Mouse (Mus musculus): ENCODE measurements around the gene Hist1h2bk. TPM values are rescaled to one million over a fixed set of nuclear protein-coding genes. Genes with fewer than 3 reads are reported as not detected.

The Hist1h2bk gene
- polyA plus RNA-seq, 1 experiment = 2.9 TPM

DNA sequence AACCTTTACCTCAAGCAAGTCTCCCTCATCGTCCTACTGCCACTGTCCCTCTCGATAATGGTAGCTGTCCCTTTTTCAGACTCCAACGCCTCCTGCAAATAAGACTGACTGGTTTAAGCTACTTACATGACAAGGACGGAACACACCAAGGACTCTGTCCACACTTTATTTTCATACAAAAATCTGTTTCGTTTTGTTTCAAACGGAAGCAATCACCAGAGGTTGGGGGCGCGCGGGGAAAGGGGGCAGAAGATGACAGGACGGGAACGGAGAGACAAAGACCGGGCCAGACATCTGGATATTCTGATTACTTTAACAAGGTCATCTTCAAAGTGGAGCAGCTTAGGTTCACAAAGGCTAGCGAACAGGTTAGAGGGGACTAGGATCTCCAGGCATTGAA lies 22.0 kb upstream of the Hist1h2bk start:
- TF ChIP-seq CTCF (IDR thresholded peaks at IDR 0.05; ENCODE audit: low read depth, low read length) (no peak), POLR2A (IDR thresholded peaks at IDR 0.05; ENCODE audit: borderline replicate concordance, low read depth, low read length) (no peak)
- Histone ChIP-seq H3K4me1 (ENCODE audit: control insufficient read depth, insufficient read depth, low read length) (peaks cover 11% of the 10 kb centered on the region), H3K4me3 (ENCODE audit: insufficient read depth, low read length) (peak overlapping the region; percentile 25; the same call in 1 of the 2 replicates)

DNA sequence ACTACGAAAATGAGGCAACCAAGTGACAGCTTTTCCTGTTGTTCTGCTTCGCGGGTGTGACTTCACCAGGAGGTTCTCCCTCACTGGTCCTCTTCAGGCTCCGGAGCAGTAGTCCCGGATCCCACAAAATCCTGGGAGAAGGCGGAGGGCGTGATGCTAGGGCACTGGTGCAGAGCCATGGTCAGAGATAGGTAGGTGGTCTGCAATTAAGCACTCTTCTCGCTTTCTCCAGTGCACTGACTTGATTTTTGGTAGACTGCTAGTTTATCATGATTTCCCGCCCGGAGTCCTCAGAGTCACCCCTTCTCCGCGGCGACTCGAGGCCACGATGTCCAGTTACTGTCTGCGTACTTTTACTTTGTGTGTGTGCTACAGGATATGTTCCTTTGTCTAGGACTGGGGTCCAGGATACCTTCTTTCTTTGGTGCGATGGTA lies 21.2 kb upstream of the Hist1h2bk start:
- no peak for TF ChIP-seq CTCF (IDR thresholded peaks at IDR 0.05; ENCODE audit: low read depth, low read length)
- TF ChIP-seq POLR2A (IDR thresholded peaks at IDR 0.05; ENCODE audit: borderline replicate concordance, low read depth, low read length) = no peak
- Histone ChIP-seq H3K27ac (ENCODE audit: insufficient read depth, low read depth, low read length) (no peak overlapping the region), H3K4me3 (ENCODE audit: insufficient read depth, low read length) (peak overlapping the region; percentile 51)

More for the DNA sequence above, 22.0 kb upstream of the Hist1h2bk start:
- H3K27ac ChIP-seq (ENCODE audit: insufficient read depth, low read depth, low read length) = no peak overlapping the region

DNA sequence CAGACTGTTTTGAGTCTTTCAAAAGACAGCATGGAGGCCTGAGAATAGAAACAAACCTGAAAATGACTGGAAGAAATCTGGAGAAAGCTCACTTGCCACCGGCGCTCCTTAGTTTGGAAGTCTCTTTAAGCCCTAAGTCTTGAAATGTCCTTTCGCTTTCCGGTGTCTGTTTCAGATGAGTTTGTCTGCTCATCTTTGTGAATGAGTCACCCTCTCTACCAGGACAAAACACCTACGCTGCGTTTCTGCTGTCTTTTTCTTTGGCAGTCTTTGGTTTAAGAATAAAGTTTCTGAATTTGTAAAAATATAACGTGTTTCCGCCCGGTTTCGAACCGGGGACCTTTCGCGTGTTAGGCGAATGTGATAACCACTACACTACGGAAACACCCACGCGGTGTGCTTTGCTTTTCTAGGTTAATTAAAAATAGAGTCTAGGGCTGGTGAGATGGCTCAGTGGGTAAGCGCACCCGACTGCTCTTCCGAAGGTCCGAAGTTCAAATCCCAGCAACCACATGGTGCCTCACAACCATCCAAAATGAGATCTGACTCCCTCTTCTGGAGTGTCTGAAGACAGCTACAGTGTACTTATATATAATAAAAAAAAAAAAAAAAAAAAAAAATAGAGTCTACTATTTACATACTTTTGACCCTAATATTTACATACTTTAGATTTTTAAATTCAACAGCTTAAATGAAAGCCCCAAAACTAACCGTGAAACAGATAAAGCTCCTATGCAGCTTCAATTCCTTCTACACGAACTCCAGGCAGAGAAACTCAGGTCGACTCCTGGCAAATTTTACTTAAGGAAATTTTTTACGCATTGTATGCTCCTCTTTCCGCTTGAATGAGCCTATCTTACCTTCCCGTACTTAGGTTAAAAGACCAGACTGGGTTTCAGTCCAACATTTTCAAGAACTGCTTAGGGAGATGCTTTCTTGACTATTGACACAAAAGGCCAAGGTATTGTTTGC lies 19.9 kb upstream of the Hist1h2bk start:
- Histone ChIP-seq H3K4me1 (ENCODE audit: control insufficient read depth, insufficient read depth, low read length) (peaks cover 10% of the 10 kb centered on the region), H3K4me3 (ENCODE audit: insufficient read depth, low read length) (peak overlapping the region; percentile 39), H3K27ac (ENCODE audit: insufficient read depth, low read depth, low read length) (no peak overlapping the region)
- no peak for TF ChIP-seq CTCF (IDR thresholded peaks at IDR 0.05; ENCODE audit: low read depth, low read length)

More for the DNA sequence above, 21.2 kb upstream of the Hist1h2bk start:
- H3K4me1 ChIP-seq (ENCODE audit: control insufficient read depth, insufficient read depth, low read length) = peaks cover 10% of the 10 kb centered on the region

DNA sequence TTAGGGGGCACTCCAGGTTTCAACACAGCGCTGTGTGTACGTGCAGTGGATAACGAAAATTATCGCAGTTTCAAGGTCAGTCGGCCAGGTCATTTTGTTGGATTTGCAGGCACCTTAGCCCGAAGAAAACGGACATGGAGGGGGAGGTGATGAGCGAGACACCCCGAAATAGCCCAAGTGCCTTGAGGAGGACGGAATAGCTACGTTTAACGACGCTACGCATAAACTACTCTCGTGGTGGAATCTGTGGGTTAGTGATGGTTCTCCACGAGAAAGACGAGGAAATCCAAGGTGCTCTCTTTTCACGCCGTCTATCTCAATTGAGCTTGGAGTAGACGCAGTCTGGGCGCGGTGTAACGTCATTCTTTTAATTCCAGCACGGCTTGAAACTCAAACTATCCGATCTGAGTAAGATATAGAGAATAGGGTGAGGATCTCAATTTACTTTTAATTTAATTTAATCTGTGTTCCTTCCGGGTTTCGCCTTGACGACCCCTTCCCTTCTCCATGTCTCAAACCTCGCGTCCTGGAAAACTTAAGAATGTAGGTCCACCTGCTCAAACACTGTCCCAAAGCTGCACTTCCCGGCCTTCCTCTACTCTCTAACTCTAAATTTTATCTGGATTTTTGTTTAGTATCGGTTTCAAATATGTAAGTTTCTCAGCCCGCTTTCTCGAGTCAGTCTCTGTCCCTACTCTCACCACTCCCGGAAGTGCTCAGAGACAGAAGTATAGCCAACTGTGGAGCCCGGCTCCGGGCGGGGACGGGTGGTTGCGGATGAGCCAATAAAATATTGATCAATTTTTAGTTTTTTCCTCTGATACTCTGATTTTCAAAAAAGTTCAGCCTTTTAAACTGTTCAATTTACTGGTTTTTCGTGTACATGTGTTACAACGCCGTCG lies 15.5 kb upstream of the Hist1h2bk start:
- TF ChIP-seq POLR2A (IDR thresholded peaks at IDR 0.05; ENCODE audit: borderline replicate concordance, low read depth, low read length) (no peak), CTCF (IDR thresholded peaks at IDR 0.05; ENCODE audit: low read depth, low read length) (no peak)
- no peak overlapping the region for H3K27ac ChIP-seq (ENCODE audit: insufficient read depth, low read depth, low read length)
- H3K4me3 ChIP-seq (ENCODE audit: insufficient read depth, low read length) = peak overlapping the region; percentile 57
- peaks cover 4% of the 10 kb centered on the region; the same call in 1 of the 2 replicates for H3K4me1 ChIP-seq (ENCODE audit: control insufficient read depth, insufficient read depth, low read length)

DNA sequence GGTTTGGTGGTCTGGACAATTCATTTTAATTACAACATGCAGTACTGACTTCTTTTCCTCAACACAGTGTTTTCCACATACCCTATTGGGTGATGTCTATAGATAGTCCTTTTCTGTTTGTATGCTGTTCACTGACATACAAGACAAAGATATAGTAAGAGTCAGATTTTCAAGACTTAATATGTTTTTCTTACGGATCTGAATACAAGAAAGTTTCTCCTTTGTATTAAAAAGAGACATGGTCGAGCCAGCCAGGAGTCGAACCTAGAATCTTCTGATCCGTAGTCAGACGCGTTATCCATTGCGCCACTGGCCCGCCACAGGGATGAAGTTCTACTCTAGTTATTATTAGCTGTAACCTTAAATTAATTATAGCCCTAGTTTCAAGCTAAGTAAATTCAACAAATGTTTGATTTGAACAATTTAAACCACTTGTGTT lies 14.8 kb upstream of the Hist1h2bk start:
- Histone ChIP-seq H3K27ac (ENCODE audit: insufficient read depth, low read depth, low read length) (0 out of 2 replicates have a peak overlapping the region, but pooled peaks have one; percentile 13), H3K4me3 (ENCODE audit: insufficient read depth, low read length) (peak overlapping the region; percentile 61), H3K4me1 (ENCODE audit: control insufficient read depth, insufficient read depth, low read length) (peaks cover 4% of the 10 kb centered on the region; the same call in 1 of the 2 replicates)
- TF ChIP-seq POLR2A (IDR thresholded peaks at IDR 0.05; ENCODE audit: borderline replicate concordance, low read depth, low read length) (no peak), CTCF (IDR thresholded peaks at IDR 0.05; ENCODE audit: low read depth, low read length) (no peak)

DNA sequence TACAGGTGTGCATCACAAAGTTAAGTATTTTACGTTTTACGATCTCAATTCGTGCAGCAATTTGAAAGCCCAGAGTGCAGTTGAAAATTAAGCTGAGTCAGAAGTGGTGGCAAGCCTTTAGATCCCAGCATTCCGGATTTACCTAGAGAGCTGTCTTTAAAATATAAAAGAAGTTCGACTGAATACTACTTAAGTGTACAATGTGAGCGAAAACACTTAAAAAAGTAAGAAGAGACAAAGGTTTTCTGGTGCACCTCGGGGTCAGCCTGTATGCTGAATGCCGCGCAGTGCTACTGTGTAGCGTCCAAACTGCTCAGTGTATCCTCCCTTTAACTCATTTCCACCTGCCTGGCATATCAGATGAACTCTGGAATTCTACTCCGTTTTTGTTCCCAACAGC lies 14.1 kb upstream of the Hist1h2bk start:
- TF ChIP-seq CTCF (IDR thresholded peaks at IDR 0.05; ENCODE audit: low read depth, low read length) = no peak
- no peak for TF ChIP-seq POLR2A (IDR thresholded peaks at IDR 0.05; ENCODE audit: borderline replicate concordance, low read depth, low read length)
- peaks cover 4% of the 10 kb centered on the region; the same call in 1 of the 2 replicates for H3K4me1 ChIP-seq (ENCODE audit: control insufficient read depth, insufficient read depth, low read length)
- peak overlapping the region; percentile 13; the same call in 1 of the 2 replicates for H3K27ac ChIP-seq (ENCODE audit: insufficient read depth, low read depth, low read length)
- H3K4me3 ChIP-seq (ENCODE audit: insufficient read depth, low read length) = peak overlapping the region; percentile 61

DNA sequence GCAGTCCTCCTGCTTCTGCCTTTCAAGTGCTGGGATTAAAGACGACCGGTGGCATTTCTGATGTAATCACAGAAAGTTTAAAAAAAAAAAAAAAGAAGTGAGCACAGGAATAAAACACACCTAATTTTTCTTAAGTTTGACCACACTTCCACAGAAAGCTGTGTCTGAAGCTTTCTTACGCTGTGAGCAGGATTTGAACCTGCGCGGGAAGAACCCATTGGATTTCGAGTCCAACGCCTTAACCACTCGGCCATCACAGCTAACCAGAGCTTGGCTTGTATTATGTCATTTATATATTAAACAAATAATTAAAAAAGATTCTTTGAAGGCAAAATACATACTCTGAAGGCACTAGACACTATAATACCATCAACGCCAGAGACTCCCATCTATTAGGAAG lies 13.4 kb upstream of the Hist1h2bk start:
- peaks cover 4% of the 10 kb centered on the region; the same call in 1 of the 2 replicates for H3K4me1 ChIP-seq (ENCODE audit: control insufficient read depth, insufficient read depth, low read length)
- peak overlapping the region; percentile 61 for H3K4me3 ChIP-seq (ENCODE audit: insufficient read depth, low read length)
- H3K27ac ChIP-seq (ENCODE audit: insufficient read depth, low read depth, low read length) = no peak overlapping the region
- TF ChIP-seq POLR2A (IDR thresholded peaks at IDR 0.05; ENCODE audit: borderline replicate concordance, low read depth, low read length) = no peak
- TF ChIP-seq CTCF (IDR thresholded peaks at IDR 0.05; ENCODE audit: low read depth, low read length) = no peak

DNA sequence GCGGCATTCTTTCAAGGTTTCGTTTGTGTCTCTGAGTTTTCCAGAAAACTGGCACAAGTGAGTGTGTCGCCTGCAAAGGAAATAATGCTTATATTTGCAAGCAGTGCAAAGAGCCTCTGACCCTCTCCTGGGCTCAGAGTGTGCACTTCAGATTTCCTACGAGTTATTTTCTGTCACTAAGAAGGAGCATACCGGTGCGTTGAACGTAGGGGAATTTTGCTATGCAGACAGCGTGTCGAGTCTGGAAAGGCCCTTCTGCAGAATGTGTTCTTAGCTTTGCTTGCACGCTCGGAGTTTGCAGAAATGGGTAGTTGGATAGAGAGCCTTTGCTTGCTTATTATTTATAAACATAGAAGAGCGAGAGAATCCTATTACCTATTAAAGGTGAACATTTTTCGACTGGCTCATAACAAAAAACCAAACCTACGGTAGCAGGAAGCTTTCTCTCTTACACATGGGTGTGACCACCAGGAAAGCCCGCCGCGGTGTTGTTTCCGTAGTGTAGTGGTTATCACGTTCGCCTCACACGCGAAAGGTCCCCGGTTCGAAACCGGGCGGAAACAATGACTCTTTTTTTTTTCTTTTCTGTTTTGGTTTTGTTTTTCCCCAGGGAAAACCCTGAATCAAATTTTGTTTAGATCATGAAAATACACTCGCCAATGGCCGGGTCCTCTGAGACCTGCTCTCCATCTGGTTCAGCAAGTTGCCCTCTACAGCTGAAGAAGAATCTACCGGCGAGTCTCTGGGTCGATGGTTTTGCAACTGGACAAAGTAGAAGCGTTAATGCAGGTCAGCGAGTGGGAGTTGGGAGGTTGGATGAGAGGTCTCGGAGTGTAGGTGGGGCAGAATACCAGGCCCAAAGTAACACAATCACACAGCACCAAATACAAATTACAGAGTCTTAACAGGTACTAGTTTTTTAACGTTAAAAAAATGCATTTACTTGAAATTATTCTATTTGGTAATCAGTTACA lies 9.3 kb upstream of the Hist1h2bk start:
- Histone ChIP-seq H3K4me1 (ENCODE audit: control insufficient read depth, insufficient read depth, low read length) (no peaks in the 10 kb centered on the region), H3K4me3 (ENCODE audit: insufficient read depth, low read length) (peak overlapping the region; percentile 58), H3K27ac (ENCODE audit: insufficient read depth, low read depth, low read length) (no peak overlapping the region)
- TF ChIP-seq CTCF (IDR thresholded peaks at IDR 0.05; ENCODE audit: low read depth, low read length) = no peak
- TF ChIP-seq POLR2A (IDR thresholded peaks at IDR 0.05; ENCODE audit: borderline replicate concordance, low read depth, low read length) = no peak

All from bone marrow macrophage, adult 2 months (primary cell).